ENCODE assay signal across 22 mouse cellular contexts in genomic region chr6:121363061-121363460, GRCm38 (mm10). TPM values are rescaled to one million over a fixed set of nuclear protein-coding genes. Genes with fewer than 3 reads are reported as not detected.
DNase-seq lines count a peak whose midpoint lies in the region; ATAC-seq lines count a peak whose summit lies in the region.
"Had no signal": no experiment of that assay in that cellular context is flagged by ENCODE, and none has a peak within 500 bp of the region (broad histone marks: within the 10 kb centered on the region; RNA-seq: fewer than 3 reads in every experiment).

No protein-coding gene starts in this region.

- H3K4me1 ChIP-seq in hindbrain, embryonic 16.5 days (ENCODE audit: control insufficient read depth, insufficient read depth, low read depth, low read length): no peaks in the 10 kb centered on the region
- peaks cover 8% of the 10 kb centered on the region; the same call in 1 of the 2 replicates for H3K4me1 ChIP-seq in hindbrain, embryonic 10.5 days (replicated peaks)
- H3K4me1 ChIP-seq in midbrain, embryonic 15.5 days: no peaks in the 10 kb centered on the region
- no peaks in the 10 kb centered on the region for H3K4me1 ChIP-seq in midbrain, embryonic 13.5 days (replicated peaks)
- H3K4me1 ChIP-seq: embryonic facial prominence, embryonic 12.5 days; embryonic facial prominence, embryonic 15.5 days; heart, embryonic 12.5 days; heart, embryonic 15.5 days; hindbrain, embryonic 12.5 days; intestine, embryonic 15.5 days had no signal

- 0 out of 2 replicates have a peak, but pooled peaks have one; percentile 28 for ATAC-seq in hindbrain, embryonic 16.5 days
- ATAC-seq in midbrain, embryonic 15.5 days (replicated peaks): 0 out of 2 replicates have a peak, but pooled peaks have one; percentile 37
- no peak for ATAC-seq in midbrain, embryonic 13.5 days
- ATAC-seq: forebrain, embryonic 14.5 days; intestine, embryonic 15.5 days had no signal

- H3K36me3 ChIP-seq in hindbrain, embryonic 16.5 days (ENCODE audit: control insufficient read depth, insufficient read depth, low read length): no peaks in the 10 kb centered on the region
- no peaks in the 10 kb centered on the region for H3K36me3 ChIP-seq in hindbrain, embryonic 10.5 days
- no peaks in the 10 kb centered on the region for H3K36me3 ChIP-seq in midbrain, embryonic 15.5 days (replicated peaks)
- no peaks in the 10 kb centered on the region for H3K36me3 ChIP-seq in midbrain, embryonic 13.5 days
- H3K36me3 ChIP-seq: embryonic facial prominence, embryonic 12.5 days; embryonic facial prominence, embryonic 15.5 days; heart, embryonic 12.5 days; heart, embryonic 15.5 days; hindbrain, embryonic 12.5 days; intestine, embryonic 15.5 days had no signal

- no peaks in the 10 kb centered on the region; the same call in 1 of the 2 replicates for H3K27me3 ChIP-seq in hindbrain, embryonic 16.5 days (replicated peaks; ENCODE audit: control insufficient read depth, insufficient read depth, low read length)
- H3K27me3 ChIP-seq in hindbrain, embryonic 10.5 days (ENCODE audit: insufficient read depth, poor library complexity, severe bottlenecking): 0 out of 2 replicates have a peak, but pooled peaks cover 5% of the 10 kb centered on the region
- H3K27me3 ChIP-seq in midbrain, embryonic 15.5 days (replicated peaks): no peaks in the 10 kb centered on the region
- H3K27me3 ChIP-seq in midbrain, embryonic 13.5 days: no peaks in the 10 kb centered on the region
- H3K27me3 ChIP-seq: embryonic facial prominence, embryonic 12.5 days; embryonic facial prominence, embryonic 15.5 days; hindbrain, embryonic 12.5 days; intestine, embryonic 15.5 days had no signal

- no peaks in the 10 kb centered on the region for H3K9me3 ChIP-seq in hindbrain, embryonic 16.5 days (ENCODE audit: control insufficient read depth, low read length)
- no peaks in the 10 kb centered on the region for H3K9me3 ChIP-seq in hindbrain, embryonic 10.5 days
- no peaks in the 10 kb centered on the region for H3K9me3 ChIP-seq in midbrain, embryonic 15.5 days
- no peaks in the 10 kb centered on the region for H3K9me3 ChIP-seq in midbrain, embryonic 13.5 days
- H3K9me3 ChIP-seq: embryonic facial prominence, embryonic 12.5 days; embryonic facial prominence, embryonic 15.5 days; heart, embryonic 12.5 days; heart, embryonic 15.5 days; hindbrain, embryonic 12.5 days; intestine, embryonic 15.5 days had no signal

- H3K4me3 ChIP-seq in hindbrain, embryonic 16.5 days (ENCODE audit: low read length): no peak overlapping the region
- H3K4me3 ChIP-seq in hindbrain, embryonic 10.5 days: no peak overlapping the region
- no peak overlapping the region for H3K4me3 ChIP-seq in midbrain, embryonic 15.5 days
- H3K4me3 ChIP-seq in midbrain, embryonic 13.5 days (replicated peaks): no peak overlapping the region
- H3K4me3 ChIP-seq: embryonic facial prominence, embryonic 12.5 days; embryonic facial prominence, embryonic 15.5 days; heart, embryonic 12.5 days; heart, embryonic 15.5 days; hindbrain, embryonic 12.5 days; intestine, embryonic 15.5 days had no signal

- WGBS in hindbrain, embryonic 16.5 days: 72% methylated on average over 6 of the region's 6 CpGs
- WGBS in hindbrain, embryonic 10.5 days: 85% methylated on average over 6 of the region's 6 CpGs
- 87% methylated on average over 6 of the region's 6 CpGs for WGBS in midbrain, embryonic 15.5 days
- 86% methylated on average over 6 of the region's 6 CpGs for WGBS in midbrain, embryonic 13.5 days

- no peak overlapping the region for H3K4me2 ChIP-seq in hindbrain, embryonic 16.5 days (ENCODE audit: low read length)
- no peak overlapping the region for H3K4me2 ChIP-seq in midbrain, embryonic 15.5 days
- no peak overlapping the region for H3K4me2 ChIP-seq in midbrain, embryonic 13.5 days (replicated peaks)
- H3K4me2 ChIP-seq: embryonic facial prominence, embryonic 12.5 days; embryonic facial prominence, embryonic 15.5 days; heart, embryonic 12.5 days; heart, embryonic 15.5 days; hindbrain, embryonic 12.5 days; intestine, embryonic 15.5 days had no signal

- no peak overlapping the region for H3K9ac ChIP-seq in hindbrain, embryonic 16.5 days (ENCODE audit: low read depth, low read length)
- no peak overlapping the region for H3K9ac ChIP-seq in midbrain, embryonic 15.5 days
- no peak overlapping the region for H3K9ac ChIP-seq in midbrain, embryonic 13.5 days (replicated peaks)
- H3K9ac ChIP-seq: embryonic facial prominence, embryonic 12.5 days; embryonic facial prominence, embryonic 15.5 days; heart, embryonic 12.5 days; heart, embryonic 15.5 days; hindbrain, embryonic 12.5 days; intestine, embryonic 15.5 days had no signal

- no peak overlapping the region for H3K27ac ChIP-seq in hindbrain, embryonic 16.5 days (ENCODE audit: low read depth, low read length)
- no peak overlapping the region for H3K27ac ChIP-seq in hindbrain, embryonic 10.5 days
- no peak overlapping the region for H3K27ac ChIP-seq in midbrain, embryonic 15.5 days
- H3K27ac ChIP-seq in midbrain, embryonic 13.5 days: no peak overlapping the region
- H3K27ac ChIP-seq: embryonic facial prominence, embryonic 12.5 days; embryonic facial prominence, embryonic 15.5 days; heart, embryonic 15.5 days; hindbrain, embryonic 12.5 days; intestine, embryonic 15.5 days had no signal

- DNase-seq in cerebellum, postnatal 10 days: peak; percentile 51 to 52
- DNase-seq in cerebellum, adult 18-20 months: no peak
- DNase-seq in hindbrain, embryonic 10.5 days (ENCODE audit: low spot score): no peak
- peak; percentile 36 for DNase-seq in R1 (ENCODE audit: low read depth, low spot score)
- DNase-seq: adrenal gland, postnatal 10 days; adrenal gland, postnatal 36 days; cerebellum, adult 8-10 months; cerebellum, postnatal 25 days; gastrocnemius, postnatal 25 days; heart, adult 18-20 months; heart, postnatal 10 days; heart, postnatal 36 days had no signal

RNA-seq across cellular contexts. Expression of gene Slc6a12, which starts 20.2 kb away (rescaled TPM):
- polyA plus RNA-seq in hindbrain, embryonic 16.5 days (2015; fragmentation: Nextera tagmentation; extraction: Ambion mirVana): 2.4 and 2.5 TPM in 2 replicates
- polyA plus RNA-seq in hindbrain, embryonic 10.5 days (2016; fragmentation: Nextera tagmentation; extraction: Ambion mirVana): not detected in 2 replicates
- polyA plus RNA-seq in midbrain, embryonic 15.5 days (2015; fragmentation: Nextera tagmentation; extraction: Ambion mirVana): 2.5 and 3.3 TPM in 2 replicates
- 0.52 and 1.3 TPM in 2 replicates for polyA plus RNA-seq in midbrain, embryonic 13.5 days (2015; fragmentation: Nextera tagmentation; extraction: Ambion mirVana)
- polyA plus RNA-seq: embryonic facial prominence, embryonic 12.5 days; embryonic facial prominence, embryonic 15.5 days; heart, embryonic 12.5 days; heart, embryonic 15.5 days had no signal

Comparison
In these comparisons a context has a peak if more than half of its experiments do, and no peak if none do; other contexts are left out.
1. DNase-seq: peak in cerebellum, postnatal 10 days (2 of 2) and R1 (single experiment); none in cerebellum, adult 18-20 months (0 of 2) and hindbrain, embryonic 10.5 days (single experiment).